ENCODE assay signal across 9 mouse cellular contexts in genomic region chr7:101328621-101329158, GRCm38 (mm10). TPM values are rescaled to one million over a fixed set of nuclear protein-coding genes. Genes with fewer than 3 reads are reported as not detected.
DNase-seq lines count a peak whose midpoint lies in the region; TF ChIP-seq lines count a peak whose summit lies in the region.
"Had no signal": no experiment of that assay in that cellular context is flagged by ENCODE, and none has a peak within 500 bp of the region (broad histone marks: within the 10 kb centered on the region; RNA-seq: fewer than 3 reads in every experiment).

No protein-coding gene starts in this region.

- peak overlapping the region; percentile 25 for H3K27ac ChIP-seq in cerebellum, adult 2 months (ENCODE audit: insufficient read depth, low read length)
- peak overlapping the region; percentile 73 for H3K27ac ChIP-seq in layer of hippocampus, adult 2 months
- H3K27ac ChIP-seq: embryonic facial prominence, embryonic 13.5 days had no signal

- peaks cover 69% of the 10 kb centered on the region for H3K4me1 ChIP-seq in cerebellum, adult 2 months (ENCODE audit: control insufficient read depth, insufficient read depth, low read length)

- TF ChIP-seq CTCF in cerebellum, adult 2 months (IDR thresholded peaks at IDR 0.05; ENCODE audit: borderline replicate concordance, insufficient read depth, low read depth, low read length), result no peak; the same call in 1 of the 2 replicates
- TF ChIP-seq CTCF in layer of hippocampus, adult 2 months (conservative IDR thresholded peaks at IDR 0.05), result peak; percentile 55

- WGBS in cerebellum, adult 2 months, result 22% methylated on average over 4 of the region's 4 CpGs

- H3K27me3 ChIP-seq in cerebellum, adult 2 months (ENCODE audit: control insufficient read depth, insufficient read depth, low read length), result no peaks in the 10 kb centered on the region
- H3K27me3 ChIP-seq: embryonic facial prominence, embryonic 13.5 days had no signal

- H3K4me3 ChIP-seq in cerebellum, adult 2 months (replicated peaks; ENCODE audit: insufficient read depth, low read depth, low read length), result no peak overlapping the region
- no peak overlapping the region; the same call in 1 of the 2 replicates for H3K4me3 ChIP-seq in layer of hippocampus, adult 2 months
- H3K4me3 ChIP-seq: embryonic facial prominence, embryonic 13.5 days had no signal

- TF ChIP-seq POLR2A in cerebellum, adult 2 months (IDR thresholded peaks at IDR 0.05; ENCODE audit: borderline replicate concordance, insufficient read depth, low read length), result no peak

- peak; percentile 69 to 83 for DNase-seq in cerebellum, adult 2 months
- DNase-seq in cerebellum, adult 11 months, result no peak
- DNase-seq in right cerebral cortex, adult 18-20 months, result peak; percentile 84
- DNase-seq in right cerebral cortex, postnatal 4 days, result no peak
- peak; percentile 67 to 80 for DNase-seq in layer of hippocampus, adult 2 months (ENCODE audit: low spot score in 2 of 2)
- DNase-seq in right cerebral cortex, adult 2 months (ENCODE audit: low spot score in 2 of 2), result peak; percentile 70 to 81
- DNase-seq in embryo, embryonic 9.5 days (ENCODE audit: extremely low spot score), result no peak
- DNase-seq in spleen, adult 18-20 months, result no peak

RNA-seq across cellular contexts. Expression of gene Stard10, which starts 11.8 kb away (rescaled TPM):
- 119 and 123 TPM in 2 replicates for polyA plus RNA-seq in cerebellum, adult 2 months (2012; rRNA removed)
- 10 to 100 TPM; 23.6 to 24.6 TPM for total RNA-seq in layer of hippocampus, adult 2 months (2021)

RNA-seq across cellular contexts. Expression of gene Arap1, which starts 19.2 kb away (rescaled TPM):
- polyA plus RNA-seq in cerebellum, adult 2 months (2012; rRNA removed), result 41.8 and 44.8 TPM in 2 replicates
- 10 to 100 TPM; 19.2 to 20.0 TPM for total RNA-seq in layer of hippocampus, adult 2 months (2021)

RNA-seq across cellular contexts. Expression of gene Atg16l2, which starts 26.6 kb away (rescaled TPM):
- 60.5 and 62.6 TPM in 2 replicates for polyA plus RNA-seq in cerebellum, adult 2 months (2012; rRNA removed)
- 10 to 100 TPM; 37.9 to 47.8 TPM for total RNA-seq in layer of hippocampus, adult 2 months (2021)

Comparison
In these comparisons a context has a peak if more than half of its experiments do, and no peak if none do; other contexts are left out.
1. DNase-seq: peak in cerebellum, adult 2 months (2 of 2), right cerebral cortex, adult 18-20 months (single experiment), layer of hippocampus, adult 2 months (2 of 2) and right cerebral cortex, adult 2 months (2 of 2); none in cerebellum, adult 11 months (single experiment), right cerebral cortex, postnatal 4 days (single experiment), embryo, embryonic 9.5 days (single experiment) and spleen, adult 18-20 months (0 of 2).